Mouse (Mus musculus) brain, embryonic 14.5 days (tissue): ENCODE measurements around the gene Gm3642.
"Not testable (repeated sequence)": the region's sequence is repeated elsewhere in the genome, so short reads cannot be mapped to it uniquely, and the experiment has no call there.

ENCODE experiments used
- CTCF ChIP-seq: fragments of 200-500 bp; IDR thresholded peaks from 2 replicates; pipeline ENCODE4 v1.5.1; 2012; ENCODE audit warnings: inconsistent platforms, mild to moderate bottlenecking, moderate library complexity, borderline replicate concordance; ENCODE audit not compliant: insufficient read depth, insufficient read length; ENCODE audit errors: extremely low read depth
- POLR2A ChIP-seq: fragments of 200-500 bp; IDR thresholded peaks from 2 replicates; pipeline ENCODE4 v1.6.1; 2012; ENCODE audit warnings: mild to moderate bottlenecking, inconsistent platforms, borderline replicate concordance; ENCODE audit not compliant: poor library complexity, insufficient read depth, insufficient read length, severe bottlenecking; ENCODE audit errors: extremely low read depth

- not testable (repeated sequence) for TF ChIP-seq CTCF, POLR2A
These were observed at the start of gene Gm3642 for GRCm38 (mm10) chr14:6840211-6840610.
